Mouse (Mus musculus) CH12.LX (cell line): ENCODE data around the gene Dhx30. TPM values are rescaled to one million over a fixed set of nuclear protein-coding genes. Genes with fewer than 3 reads are reported as not detected.

Experiments used
- DNase-seq: peaks from one replicate; pipeline ENCODE4 v3.0.0-alpha.2; 2013; ENCODE audit errors: extremely low read depth
- H3K27ac ChIP-seq: 2 replicates; pipeline ENCODE4 v1.5.1; 2012; ENCODE audit warnings: low read depth, mild to moderate bottlenecking, control low read depth, moderate library complexity; ENCODE audit not compliant: insufficient read depth
- H3K27me3 ChIP-seq: replicated peaks from 2 replicates; pipeline ENCODE3; 2012; ENCODE audit warnings: inconsistent platforms
- H3K36me3 ChIP-seq, 2 experiments: replicated peaks in 1 of 2; 2 replicates each; pipeline versions ENCODE3 to v1.6.1; 2012; ENCODE audit warnings: inconsistent platforms in 1 of 2, low read length in 1 of 2, mild to moderate bottlenecking in 1 of 2, mixed read lengths in 1 of 2, moderate library complexity in 1 of 2; ENCODE audit not compliant: control insufficient read depth in 1 of 2, insufficient read depth in 1 of 2
- H3K4me1 ChIP-seq, 2 experiments: 2 replicates each; pipeline ENCODE4 v1.6.1; 2012; ENCODE audit warnings: inconsistent platforms in 1 of 2, moderate library complexity in 1 of 2; ENCODE audit not compliant: insufficient read depth in 2 of 2, control insufficient read depth in 1 of 2
- H3K4me2 ChIP-seq: 2 replicates; pipeline ENCODE4 v1.6.1; 2012; ENCODE audit warnings: low read depth, mild to moderate bottlenecking, control low read depth; ENCODE audit not compliant: poor library complexity, insufficient read depth, severe bottlenecking
- H3K4me3 ChIP-seq, 3 experiments: fragments of 150-350 bp in 1 of 3; sonication (generic) in 1 of 3; replicated peaks in 1 of 3; 2 replicates each; pipeline versions ENCODE3 to v1.5.1; 2011 to 2012; ENCODE audit warnings: low read depth in 2 of 3, low read length in 2 of 3, mild to moderate bottlenecking in 2 of 3, moderate library complexity in 2 of 3, control low read depth in 1 of 3, improper control_type of control experiment in 1 of 3, inconsistent platforms in 1 of 3, mixed read lengths in 1 of 3; ENCODE audit not compliant: poor library complexity in 1 of 3
- H3K79me2 ChIP-seq: replicated peaks from 2 replicates; pipeline ENCODE4 v1.6.1; 2012; ENCODE audit warnings: mild to moderate bottlenecking, moderate library complexity; ENCODE audit not compliant: control insufficient read depth, poor library complexity, insufficient read depth, severe bottlenecking; ENCODE audit errors: extremely low read depth
- H3K9ac ChIP-seq: 2 replicates; pipeline ENCODE4 v1.6.1; 2012; ENCODE audit warnings: low read depth, mild to moderate bottlenecking, control low read depth, moderate library complexity; ENCODE audit not compliant: insufficient read depth
- H3K9me3 ChIP-seq: replicated peaks from 2 replicates; pipeline ENCODE3; 2012; ENCODE audit warnings: low read length, inconsistent platforms, mixed read lengths
- BHLHE40 ChIP-seq: IDR thresholded peaks from 2 replicates; pipeline ENCODE4 v1.6.1; 2011; ENCODE audit warnings: mild to moderate bottlenecking, low read depth, low read length, improper control_type of control experiment
- CHD1 ChIP-seq: IDR thresholded peaks from 2 replicates; pipeline ENCODE4 v1.6.1; 2012; ENCODE audit warnings: low read depth, low read length, improper control_type of control experiment, inconsistent platforms
- CHD2 ChIP-seq: IDR thresholded peaks from 2 replicates; pipeline ENCODE4 v1.6.1; 2011; ENCODE audit warnings: low read length, improper control_type of control experiment
- CTCF ChIP-seq, 2 experiments: IDR thresholded peaks in 1 of 2; conservative IDR thresholded peaks in 1 of 2; 2 replicates each; pipeline ENCODE4 v1.5.1; 2011 to 2012; ENCODE audit warnings: low read depth in 2 of 2, low read length in 2 of 2, improper control_type of control experiment in 1 of 2, inconsistent platforms in 1 of 2, mild to moderate bottlenecking in 1 of 2, moderate library complexity in 1 of 2
- E2F4 ChIP-seq: IDR thresholded peaks from 2 replicates; pipeline ENCODE4 v1.6.1; 2011; ENCODE audit warnings: low read depth, low read length, improper control_type of control experiment; ENCODE audit not compliant: insufficient replicate concordance
- ETS1 ChIP-seq: conservative IDR thresholded peaks from 2 replicates; pipeline ENCODE4 v1.6.1; 2012; ENCODE audit warnings: low read depth, mild to moderate bottlenecking, inconsistent platforms, low read length, improper control_type of control experiment, moderate library complexity
- IRF4 ChIP-seq: IDR thresholded peaks from 2 replicates; pipeline ENCODE4 v1.6.1; 2014; ENCODE audit warnings: low read depth, mild to moderate bottlenecking, inconsistent platforms, low read length, improper control_type of control experiment
- JUN ChIP-seq: IDR thresholded peaks from 2 replicates; pipeline ENCODE4 v1.6.1; 2011; ENCODE audit warnings: low read depth, mild to moderate bottlenecking, low read length, improper control_type of control experiment, moderate library complexity; ENCODE audit not compliant: insufficient read depth
- JUND ChIP-seq: conservative IDR thresholded peaks from 2 replicates; pipeline ENCODE4 v1.6.1; 2011; ENCODE audit warnings: low read depth, low read length, improper control_type of control experiment
- KAT2A ChIP-seq: IDR thresholded peaks from 2 replicates; pipeline ENCODE4 v1.6.1; 2012; ENCODE audit warnings: low read length, improper control_type of control experiment, inconsistent platforms; ENCODE audit not compliant: insufficient replicate concordance
- MAFK ChIP-seq: IDR thresholded peaks from 2 replicates; pipeline ENCODE4 v1.6.1; 2011; ENCODE audit warnings: low read length, improper control_type of control experiment; ENCODE audit not compliant: insufficient replicate concordance
- MAX ChIP-seq: IDR thresholded peaks from 2 replicates; pipeline ENCODE4 v1.6.1; 2011; ENCODE audit warnings: low read length, improper control_type of control experiment
- MXI1 ChIP-seq: IDR thresholded peaks from 2 replicates; pipeline ENCODE4 v1.6.1; 2011; ENCODE audit warnings: mild to moderate bottlenecking, low read depth, low read length, improper control_type of control experiment
- NELFE ChIP-seq: IDR thresholded peaks from 2 replicates; pipeline ENCODE4 v1.6.1; 2011; ENCODE audit warnings: low read depth, low read length, improper control_type of control experiment
- NRF1 ChIP-seq: IDR thresholded peaks from 2 replicates; pipeline ENCODE4 v1.6.1; 2014; ENCODE audit warnings: low read depth, mild to moderate bottlenecking, inconsistent platforms, low read length, improper control_type of control experiment, moderate library complexity
- POLR2A ChIP-seq: IDR thresholded peaks from 2 replicates; pipeline ENCODE4 v1.6.1; 2011; ENCODE audit warnings: low read depth, mild to moderate bottlenecking, improper control_type of control experiment, low read length
- SIN3A ChIP-seq: IDR thresholded peaks from 2 replicates; pipeline ENCODE4 v1.6.1; 2012; ENCODE audit warnings: low read length, improper control_type of control experiment, inconsistent platforms
- SMC3 ChIP-seq: IDR thresholded peaks from 2 replicates; pipeline ENCODE4 v1.6.1; 2011; ENCODE audit warnings: low read depth, low read length, improper control_type of control experiment
- TBP ChIP-seq: conservative IDR thresholded peaks from 2 replicates; pipeline ENCODE4 v1.6.1; 2011; ENCODE audit warnings: low read depth, low read length, improper control_type of control experiment
- UBTF ChIP-seq: IDR thresholded peaks from 2 replicates; pipeline ENCODE4 v1.6.1; 2012; ENCODE audit warnings: low read depth, mild to moderate bottlenecking, inconsistent platforms, low read length, improper control_type of control experiment, moderate library complexity
- USF1 ChIP-seq: IDR thresholded peaks from 2 replicates; pipeline ENCODE4 v1.6.1; 2014; ENCODE audit warnings: low read depth, mild to moderate bottlenecking, inconsistent platforms, low read length, improper control_type of control experiment
- ZC3H11A ChIP-seq: IDR thresholded peaks from 2 replicates; pipeline ENCODE4 v1.6.1; 2012; ENCODE audit warnings: low read depth, mild to moderate bottlenecking, inconsistent platforms, low read length, improper control_type of control experiment
- ZKSCAN1 ChIP-seq: IDR thresholded peaks from 2 replicates; pipeline ENCODE4 v1.6.1; 2012; ENCODE audit warnings: low read depth, inconsistent platforms, low read length, improper control_type of control experiment, borderline replicate concordance
- ZMIZ1 ChIP-seq: IDR thresholded peaks from 2 replicates; pipeline ENCODE4 v1.6.1; 2012; ENCODE audit warnings: low read depth, mild to moderate bottlenecking, inconsistent platforms, low read length, improper control_type of control experiment
- ZNF384 ChIP-seq: IDR thresholded peaks from 2 replicates; pipeline ENCODE4 v1.6.1; 2012; ENCODE audit warnings: low read depth, low read length, improper control_type of control experiment, inconsistent platforms
- dilution Hi-C: fragments of 300-500 bp; cut with MboI; formaldehyde crosslinking; loops from 2 replicates; pipeline ENCODE4 v1.14.3; 2020; ENCODE audit warnings: low sequenced_read_pairs; ENCODE audit not compliant: extremely low pct_unique_long_range_greater_than_20kb, extremely low pct_ligation_motif_present
- in situ Hi-C: fragments of 300-500 bp; cut with MboI; formaldehyde crosslinking; loops from 3 replicates; pipeline ENCODE4 v1.14.3; 2019; ENCODE audit warnings: low sequenced_read_pairs, low pct_ligation_motif_present, low pct_unique_long_range_greater_than_20kb, mixed read lengths
- polyA plus RNA-seq: library from polyadenylated mRNA; unstranded; fragments of >175 nt; gene quantifications from 2 replicates; pipeline ENCODE4 v1.2.1, GENCODE M21; 2012; ENCODE audit warnings: low read depth; ENCODE audit not compliant: insufficient read length
- total RNA-seq, 2 experiments: library from RNA; depleted of rRNA; stranded (reverse); fragments of 300-350 nt in 1 of 2; fragments of >200 nt in 1 of 2; gene quantifications; 2 replicates each; pipeline ENCODE4 v1.2.3; 2012 to 2014

Gene Dhx30
- total and polyA plus RNA-seq, 3 experiments, result 68.8 to 129 (median 99.3) TPM

DNA sequence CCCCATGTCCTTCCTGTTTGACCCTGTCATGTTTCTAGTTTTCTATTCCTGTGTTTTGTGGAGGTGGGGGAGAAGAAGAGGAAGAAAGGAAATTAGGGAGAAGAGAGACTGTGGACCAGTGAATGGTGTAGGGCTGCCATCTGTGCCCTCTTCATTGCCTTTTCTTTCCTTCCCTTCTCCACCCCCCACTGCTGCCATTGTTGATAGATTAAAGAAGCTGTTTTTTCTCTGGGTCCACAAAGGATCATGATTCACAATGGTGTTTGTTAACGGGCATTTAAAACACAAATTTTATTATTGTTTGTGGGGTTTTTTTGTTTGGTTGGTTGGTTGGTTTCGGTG, 63.6 kb downstream of the Dhx30 start:
- Histone ChIP-seq H3K4me3 (no peak overlapping the region), H3K79me2 (no peaks in the 10 kb centered on the region), H3K4me2 (no peak overlapping the region), H3K4me1 (peaks cover 0 to 12% of the 10 kb centered on the region in 2 experiments; a peak in 1 of 4 replicates), H3K9me3 (no peaks in the 10 kb centered on the region), H3K9ac (no peak overlapping the region), H3K27ac (no peak overlapping the region), H3K27me3 (no peaks in the 10 kb centered on the region), H3K36me3 (peaks cover 2 to 31% of the 10 kb centered on the region in 2 experiments)
- DNase-seq, result no peak
- no peak for TF ChIP-seq SMC3
- no peak for TF ChIP-seq ETS1
- TF ChIP-seq BHLHE40, result no peak
- no peak for TF ChIP-seq CTCF (conservative IDR thresholded peaks at IDR 0.05 in 1 of 2, IDR thresholded peaks at IDR 0.05 in 1 of 2; ENCODE audit: low read depth in 2 of 2, low read length in 2 of 2)
- no peak for TF ChIP-seq IRF4
- no peak for TF ChIP-seq USF1
- TF ChIP-seq JUND, result no peak
- no peak for TF ChIP-seq MAFK
- no peak for TF ChIP-seq POLR2A
- no peak for TF ChIP-seq UBTF
- no peak for TF ChIP-seq NRF1
- no peak for TF ChIP-seq ZMIZ1
- no peak for TF ChIP-seq MXI1
- TF ChIP-seq CHD1, result no peak
- no peak for TF ChIP-seq MAX
- TF ChIP-seq ZC3H11A, result no peak
- TF ChIP-seq ZNF384, result no peak
- no peak for TF ChIP-seq E2F4
- in situ Hi-C loops (no loop called here), dilution Hi-C loops (no loop called here)

DNA sequence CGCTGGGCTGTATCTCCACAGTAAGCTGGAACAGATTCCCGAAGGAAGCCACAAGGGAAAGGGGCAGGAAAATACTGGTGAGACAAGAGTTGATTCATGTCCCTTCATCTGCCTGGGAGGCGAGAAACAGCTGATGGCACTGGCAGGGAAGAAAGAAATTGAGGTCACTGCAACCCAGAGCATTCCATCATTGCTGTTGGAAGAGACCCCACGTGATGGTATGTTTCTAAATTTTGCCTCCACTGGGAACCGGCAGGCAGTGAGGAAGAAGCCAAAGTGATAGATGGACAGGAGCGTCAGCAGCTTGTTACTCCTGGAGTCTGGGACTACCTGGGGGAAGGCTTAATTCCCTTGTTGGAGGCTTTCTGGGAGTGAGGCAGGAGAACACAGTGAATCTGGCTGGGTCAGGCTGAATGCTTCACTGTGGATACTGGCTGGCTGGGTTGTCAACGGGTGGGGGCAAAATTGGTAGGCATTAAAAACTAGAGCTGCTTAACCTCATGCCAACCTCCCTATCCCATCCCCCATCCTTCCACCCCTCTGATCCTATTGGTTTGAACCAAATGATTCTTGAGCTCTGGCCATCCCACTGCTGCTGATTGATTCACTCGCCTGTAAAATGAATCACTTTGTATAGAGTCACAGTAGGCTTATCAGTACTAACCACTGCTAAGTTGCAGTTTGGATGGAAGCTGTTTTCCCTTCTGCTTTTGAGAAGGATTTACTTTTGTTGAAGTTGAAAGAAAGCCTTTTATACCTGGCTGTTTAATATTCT, 64.1 kb downstream of the Dhx30 start:
- Histone ChIP-seq H3K79me2 (no peaks in the 10 kb centered on the region), H3K4me3 (no peak overlapping the region), H3K4me2 (no peak overlapping the region), H3K27me3 (no peaks in the 10 kb centered on the region), H3K9me3 (no peaks in the 10 kb centered on the region), H3K36me3 (peaks cover 2 to 31% of the 10 kb centered on the region in 2 experiments), H3K4me1 (peaks cover 0 to 12% of the 10 kb centered on the region in 2 experiments; a peak in 1 of 4 replicates), H3K27ac (no peak overlapping the region), H3K9ac (no peak overlapping the region)
- TF ChIP-seq MAX, result no peak
- no peak for TF ChIP-seq TBP
- TF ChIP-seq MAFK, result no peak
- TF ChIP-seq SIN3A, result no peak
- no peak for TF ChIP-seq ZMIZ1
- no peak for TF ChIP-seq CTCF (conservative IDR thresholded peaks at IDR 0.05 in 1 of 2, IDR thresholded peaks at IDR 0.05 in 1 of 2; ENCODE audit: low read depth in 2 of 2, low read length in 2 of 2)
- TF ChIP-seq CHD1, result no peak
- no peak for TF ChIP-seq E2F4
- TF ChIP-seq JUN, result no peak
- no peak for TF ChIP-seq NELFE
- TF ChIP-seq CHD2, result no peak
- no peak for TF ChIP-seq KAT2A
- no peak for TF ChIP-seq ZKSCAN1
- TF ChIP-seq SMC3, result no peak
- no peak for TF ChIP-seq ETS1
- TF ChIP-seq JUND, result no peak
- DNase-seq, result no peak
- in situ Hi-C loops (no loop called here), dilution Hi-C loops (no loop called here)
